Mouse (Mus musculus): Measurements from ENCODE around the gene Spx. TPM values are rescaled to one million over a fixed set of nuclear protein-coding genes. Genes with fewer than 3 reads are reported as not detected.

The Spx gene
- polyA plus RNA-seq (2015; fragmentation: Nextera tagmentation; extraction: Ambion mirVana), result 0.84 and 0.92 TPM in 2 replicates

DNA sequence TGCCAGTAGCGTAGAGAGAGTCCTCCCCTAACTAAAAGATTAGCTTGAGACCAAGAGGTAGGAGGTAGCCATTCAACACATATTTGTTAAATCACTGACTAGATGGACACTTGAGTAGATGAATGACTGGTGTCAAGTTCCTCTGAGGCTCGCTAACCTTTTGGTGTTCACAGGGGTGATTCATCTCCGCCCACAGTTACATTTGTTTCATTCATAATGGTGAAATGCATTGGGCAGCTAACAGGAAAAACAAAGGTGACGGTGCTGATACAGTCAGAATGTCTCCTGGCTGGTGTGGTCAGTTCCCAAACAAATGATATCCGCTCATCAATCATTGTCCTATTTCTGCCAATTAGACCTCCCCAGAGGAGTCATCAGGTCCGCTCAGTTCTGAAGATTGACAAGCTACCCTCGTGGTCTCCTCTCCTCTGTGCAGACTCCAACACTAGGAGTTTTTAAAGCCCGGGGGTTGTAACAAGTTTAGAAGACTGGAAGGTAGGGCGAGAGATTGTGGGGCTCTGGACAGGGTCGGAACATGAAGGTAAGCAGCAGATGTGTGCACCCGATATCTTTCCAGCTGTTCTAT, at the start of gene Spx:
Spx (plus strand) TSS at position 536 of the 586 bp plus-strand sequence.
- Histone ChIP-seq H3K9ac (no peak within 1 kb of the TSS), H3K36me3 (no peaks in the 10 kb centered on the region), H3K27ac (replicated peaks) (no peak within 1 kb of the TSS), H3K9me3 (replicated peaks) (no peaks in the 10 kb centered on the region), H3K4me3 (replicated peaks) (no peak within 1 kb of the TSS), H3K4me1 (peaks cover 5% of the 10 kb centered on the region), H3K27me3 (peaks cover 25% of the 10 kb centered on the region), H3K4me2 (replicated peaks) (no peak within 1 kb of the TSS)
- 72% methylated on average over 11 of the region's 11 CpGs for WGBS
- no peak for ATAC-seq (ENCODE audit: insufficient number of reproducible peaks, low FRiP score, low TSS enrichment, low read depth)

DNA sequence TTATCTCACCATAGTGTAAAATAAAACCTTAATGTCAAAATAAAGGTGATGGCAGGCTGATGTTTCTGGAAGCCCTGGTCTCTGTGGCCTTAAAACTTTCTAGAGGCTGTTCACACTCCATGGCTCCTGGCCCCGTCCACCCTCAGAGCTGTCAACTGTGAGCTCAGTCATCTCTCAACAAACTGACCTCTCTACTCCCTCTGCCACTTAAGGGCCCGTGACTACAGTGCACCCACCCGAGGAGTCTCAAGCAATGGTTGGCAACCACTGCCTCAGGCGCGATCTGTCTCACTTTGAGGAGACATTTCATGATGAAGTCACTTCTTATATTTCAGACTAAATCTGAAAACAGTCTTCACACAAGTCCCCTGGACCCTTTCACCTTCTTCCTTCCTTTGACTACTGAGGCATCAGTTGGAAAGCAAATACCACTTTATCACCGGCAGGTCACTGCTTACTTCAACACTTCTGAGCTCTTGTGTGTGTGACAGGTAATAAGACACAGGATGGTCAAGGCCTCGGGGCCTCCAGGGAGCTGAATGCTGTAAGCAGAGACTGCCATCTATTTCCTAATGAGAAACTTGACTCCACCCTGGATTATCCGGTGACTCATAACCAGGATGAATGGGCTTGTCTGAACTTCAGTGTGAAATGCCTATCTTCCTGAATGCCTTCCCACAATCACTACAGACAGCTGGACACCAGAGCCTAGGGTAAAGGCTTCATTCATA, 47.3 kb upstream of the Spx start:
- ATAC-seq (ENCODE audit: insufficient number of reproducible peaks, low FRiP score, low TSS enrichment, low read depth), result no peak
- 78% methylated on average over 8 of the region's 8 CpGs for WGBS
- no peak overlapping the region for H3K4me2 ChIP-seq (replicated peaks)
- no peaks in the 10 kb centered on the region for H3K9me3 ChIP-seq (replicated peaks)
- H3K27ac ChIP-seq (replicated peaks), result no peak overlapping the region
- H3K4me3 ChIP-seq (replicated peaks), result no peak overlapping the region
- no peaks in the 10 kb centered on the region for H3K27me3 ChIP-seq
- H3K4me1 ChIP-seq, result no peaks in the 10 kb centered on the region
- no peak overlapping the region for H3K9ac ChIP-seq
- peaks cover 62% of the 10 kb centered on the region for H3K36me3 ChIP-seq

DNA sequence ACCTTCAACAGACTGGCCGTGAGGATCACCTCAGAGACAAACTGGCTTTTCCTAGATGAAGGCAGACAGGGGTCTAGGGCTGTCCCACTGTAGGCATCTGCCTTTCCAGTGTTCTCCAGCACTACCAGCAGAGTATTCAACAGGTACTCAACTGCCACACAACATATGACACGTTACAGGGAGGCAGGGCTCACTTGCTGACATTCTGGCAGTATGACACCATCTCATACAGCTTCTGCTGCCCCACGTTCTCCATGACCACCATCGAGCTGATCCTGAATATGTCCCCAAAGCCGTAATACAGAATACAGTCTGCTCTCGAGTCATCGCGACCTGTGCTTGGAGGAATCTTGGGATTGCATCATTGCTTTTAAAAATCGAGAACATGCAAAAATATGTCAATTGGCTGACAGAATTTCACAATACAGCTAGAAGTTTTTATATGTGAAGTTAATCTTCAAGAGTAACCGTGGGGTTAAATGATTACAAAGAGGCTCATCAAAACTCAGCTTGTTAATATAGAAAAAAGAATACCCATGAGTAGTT, 46.7 kb upstream of the Spx start:
- peaks cover 61% of the 10 kb centered on the region for H3K36me3 ChIP-seq
- no peaks in the 10 kb centered on the region for H3K9me3 ChIP-seq (replicated peaks)
- no peak overlapping the region for H3K4me3 ChIP-seq (replicated peaks)
- no peak overlapping the region for H3K9ac ChIP-seq
- no peak overlapping the region for H3K4me2 ChIP-seq (replicated peaks)
- 85% methylated on average over 10 of the region's 10 CpGs for WGBS
- H3K27me3 ChIP-seq, result no peaks in the 10 kb centered on the region
- no peak for ATAC-seq (ENCODE audit: insufficient number of reproducible peaks, low FRiP score, low TSS enrichment, low read depth)
- no peak overlapping the region for H3K27ac ChIP-seq (replicated peaks)
- H3K4me1 ChIP-seq, result no peaks in the 10 kb centered on the region

DNA sequence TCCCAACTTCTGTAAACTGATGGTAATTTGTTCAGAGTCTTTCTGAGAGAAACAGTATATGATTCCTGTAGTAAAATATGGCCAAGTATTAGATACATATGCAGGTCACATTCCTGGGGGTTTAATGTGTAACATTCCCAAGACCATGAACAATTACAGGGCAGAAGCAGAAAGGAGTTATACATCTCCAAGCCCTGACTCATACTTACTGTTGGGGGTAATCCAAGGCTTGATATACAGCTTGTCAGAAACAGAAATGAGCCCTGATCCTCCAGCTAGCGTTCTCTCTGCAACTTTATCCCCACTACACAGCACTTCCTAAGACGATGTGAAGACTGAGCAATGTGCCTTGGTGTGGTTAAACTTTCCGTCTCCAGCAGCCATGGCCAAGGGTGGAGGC, 45.7 kb upstream of the Spx start:
- H3K9me3 ChIP-seq (replicated peaks), result no peaks in the 10 kb centered on the region
- H3K27me3 ChIP-seq, result no peaks in the 10 kb centered on the region
- no peaks in the 10 kb centered on the region for H3K4me1 ChIP-seq
- H3K36me3 ChIP-seq, result peaks cover 63% of the 10 kb centered on the region
- no peak for ATAC-seq (ENCODE audit: insufficient number of reproducible peaks, low FRiP score, low TSS enrichment, low read depth)
- no peak overlapping the region for H3K27ac ChIP-seq (replicated peaks)
- no peak overlapping the region for H3K4me2 ChIP-seq (replicated peaks)
- H3K9ac ChIP-seq, result no peak overlapping the region
- WGBS, result 82% methylated on average over 3 of the region's 3 CpGs
- H3K4me3 ChIP-seq (replicated peaks), result no peak overlapping the region

DNA sequence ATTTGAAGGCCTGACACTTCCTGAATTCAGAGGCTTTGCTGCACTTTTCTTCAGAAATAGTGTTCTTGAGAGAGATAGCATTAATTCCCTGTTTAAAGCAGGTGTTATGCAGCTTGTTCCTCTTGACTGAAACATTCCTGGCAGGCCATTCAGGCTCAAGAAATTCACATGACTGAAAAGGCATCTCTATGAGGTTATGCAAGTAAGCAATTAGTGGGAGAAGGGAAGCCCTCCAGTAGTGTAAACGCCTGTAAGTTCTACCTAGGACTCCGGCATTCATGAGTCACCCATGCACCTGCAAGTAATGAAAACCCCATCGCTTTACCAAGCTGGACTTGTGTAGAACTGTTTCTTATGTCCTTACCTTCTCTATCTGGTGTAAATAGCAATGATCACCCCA, 43.7 kb upstream of the Spx start:
- no peak overlapping the region for H3K27ac ChIP-seq (replicated peaks)
- no peak overlapping the region for H3K9ac ChIP-seq
- WGBS, result 87% methylated on average over 3 of the region's 3 CpGs
- no peak for ATAC-seq (ENCODE audit: insufficient number of reproducible peaks, low FRiP score, low TSS enrichment, low read depth)
- H3K4me1 ChIP-seq, result no peaks in the 10 kb centered on the region
- H3K36me3 ChIP-seq, result peaks cover 57% of the 10 kb centered on the region
- H3K4me2 ChIP-seq (replicated peaks), result no peak overlapping the region
- H3K4me3 ChIP-seq (replicated peaks), result no peak overlapping the region
- no peaks in the 10 kb centered on the region for H3K9me3 ChIP-seq (replicated peaks)
- H3K27me3 ChIP-seq, result no peaks in the 10 kb centered on the region

DNA sequence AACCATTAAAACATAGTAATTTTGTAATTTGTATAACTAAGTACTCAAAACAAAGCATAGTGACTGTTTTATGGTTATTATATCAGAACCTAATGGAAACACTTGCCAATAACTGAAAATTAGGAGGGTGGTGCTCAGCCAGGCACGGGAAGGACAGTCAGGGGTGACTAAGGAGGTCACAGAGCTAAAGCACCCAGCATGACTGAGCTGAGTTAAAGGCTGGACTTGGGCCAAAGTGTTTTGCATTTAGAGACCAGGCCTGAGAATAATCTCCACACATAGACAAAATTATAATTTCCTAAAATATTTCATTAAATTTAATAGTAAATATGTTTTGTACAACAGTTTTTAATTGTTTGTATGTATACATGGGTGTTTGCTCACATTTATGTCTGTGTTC, 36.2 kb upstream of the Spx start:
- no peak for ATAC-seq (ENCODE audit: insufficient number of reproducible peaks, low FRiP score, low TSS enrichment, low read depth)
- WGBS, result 75% methylated on average over 1 of the region's 1 CpGs

DNA sequence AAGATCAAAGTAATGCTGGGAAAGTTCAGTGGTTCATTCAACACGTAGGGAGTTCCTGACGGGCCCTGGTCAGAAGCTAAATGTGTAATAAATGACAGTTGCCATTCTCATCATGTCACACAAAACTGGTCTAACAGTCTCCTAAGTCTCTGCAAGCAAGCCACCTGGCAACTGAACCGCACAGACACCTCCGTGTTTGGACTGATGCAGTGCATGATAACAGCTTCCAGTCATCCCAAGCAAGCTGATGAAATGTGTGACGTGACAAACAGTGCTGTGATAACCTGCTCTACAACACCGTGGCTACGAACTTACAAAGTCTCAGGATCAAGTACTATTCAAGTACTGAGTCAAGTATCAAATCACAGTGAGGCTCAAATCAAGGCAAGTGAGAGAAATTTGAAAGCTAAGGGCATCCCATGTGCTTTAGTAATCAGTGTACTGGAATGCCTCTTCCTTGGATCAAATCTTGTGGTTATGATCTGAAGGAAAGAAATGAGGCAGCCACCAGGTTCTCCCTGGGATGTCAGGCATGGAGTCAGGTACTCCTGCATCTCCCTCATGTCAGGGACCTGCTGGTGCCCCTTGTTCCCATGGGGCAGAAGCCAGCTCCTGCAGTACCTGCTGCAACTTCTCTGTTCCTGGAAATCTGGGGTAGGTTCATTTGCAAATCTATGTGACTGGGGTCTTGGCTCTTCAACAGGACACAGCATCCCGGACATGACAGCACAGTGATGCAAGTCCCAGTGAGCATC, 34.5 kb upstream of the Spx start:
- H3K36me3 ChIP-seq, result peaks cover 19% of the 10 kb centered on the region
- H3K4me2 ChIP-seq (replicated peaks), result no peak overlapping the region
- no peaks in the 10 kb centered on the region for H3K4me1 ChIP-seq
- H3K27me3 ChIP-seq, result no peaks in the 10 kb centered on the region
- WGBS, result 82% methylated on average over 8 of the region's 8 CpGs
- no peak overlapping the region for H3K4me3 ChIP-seq (replicated peaks)
- H3K9ac ChIP-seq, result no peak overlapping the region
- no peak for ATAC-seq (ENCODE audit: insufficient number of reproducible peaks, low FRiP score, low TSS enrichment, low read depth)
- no peaks in the 10 kb centered on the region for H3K9me3 ChIP-seq (replicated peaks)
- no peak overlapping the region for H3K27ac ChIP-seq (replicated peaks)

More for the DNA sequence above, 36.2 kb upstream of the Spx start:
- no peak overlapping the region for H3K9ac ChIP-seq
- H3K27me3 ChIP-seq, result no peaks in the 10 kb centered on the region
- no peaks in the 10 kb centered on the region for H3K9me3 ChIP-seq (replicated peaks)
- H3K4me1 ChIP-seq, result no peaks in the 10 kb centered on the region
- no peak overlapping the region for H3K4me2 ChIP-seq (replicated peaks)
- no peak overlapping the region for H3K27ac ChIP-seq (replicated peaks)
- peaks cover 29% of the 10 kb centered on the region for H3K36me3 ChIP-seq
- no peak overlapping the region for H3K4me3 ChIP-seq (replicated peaks)

DNA sequence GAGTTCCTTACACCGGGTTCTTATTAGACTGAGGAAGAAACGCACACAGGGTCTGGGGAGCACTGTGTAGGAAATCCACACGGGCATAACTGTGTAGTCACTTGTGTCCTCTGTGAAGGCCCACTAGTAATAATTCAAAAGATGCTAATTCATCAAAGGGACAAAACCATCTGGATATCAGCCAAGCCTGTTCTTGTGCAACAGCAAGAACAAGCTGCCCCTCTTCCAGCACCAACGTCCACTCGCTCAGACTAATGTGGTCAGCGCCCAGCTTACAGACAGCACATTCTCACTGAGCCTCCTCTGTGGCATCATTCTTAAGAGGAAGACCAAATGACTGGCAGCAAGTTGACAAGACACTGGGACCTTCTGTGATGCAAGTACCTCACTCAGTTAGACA, 33.3 kb upstream of the Spx start:
- no peaks in the 10 kb centered on the region for H3K27me3 ChIP-seq
- no peak overlapping the region for H3K27ac ChIP-seq (replicated peaks)
- ATAC-seq (ENCODE audit: insufficient number of reproducible peaks, low FRiP score, low TSS enrichment, low read depth), result no peak
- no peaks in the 10 kb centered on the region for H3K9me3 ChIP-seq (replicated peaks)
- no peak overlapping the region for H3K4me3 ChIP-seq (replicated peaks)
- no peaks in the 10 kb centered on the region for H3K4me1 ChIP-seq
- H3K4me2 ChIP-seq (replicated peaks), result no peak overlapping the region
- H3K36me3 ChIP-seq, result peaks cover 14% of the 10 kb centered on the region
- no peak overlapping the region for H3K9ac ChIP-seq
- 91% methylated on average over 6 of the region's 6 CpGs for WGBS

DNA sequence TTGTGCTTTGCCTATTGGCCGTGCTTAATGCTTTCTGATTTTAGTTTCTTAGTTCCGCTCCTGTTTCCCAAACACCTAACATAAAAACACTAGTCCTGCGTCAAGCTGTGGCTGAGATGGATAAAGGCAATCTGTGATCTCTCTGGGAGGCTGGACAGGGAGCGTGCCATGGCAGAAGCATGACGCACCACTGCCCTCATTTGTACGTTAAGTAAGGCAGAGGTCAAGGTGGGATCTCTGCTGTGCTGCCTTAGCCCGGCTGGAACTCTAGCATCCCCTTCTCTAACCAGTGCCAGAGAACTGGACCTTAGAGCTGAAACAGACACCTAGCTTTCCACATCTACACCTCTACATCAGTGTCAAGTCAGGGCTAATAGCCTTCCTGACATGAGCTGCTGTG, 31.6 kb upstream of the Spx start:
- H3K4me1 ChIP-seq, result peaks cover 4% of the 10 kb centered on the region; the same call in 1 of the 2 replicates
- no peaks in the 10 kb centered on the region for H3K27me3 ChIP-seq
- H3K9ac ChIP-seq, result no peak overlapping the region
- ATAC-seq (ENCODE audit: insufficient number of reproducible peaks, low FRiP score, low TSS enrichment, low read depth), result no peak
- H3K4me2 ChIP-seq (replicated peaks), result no peak overlapping the region
- WGBS, result 86% methylated on average over 7 of the region's 7 CpGs
- H3K27ac ChIP-seq (replicated peaks), result no peak overlapping the region
- no peak overlapping the region for H3K4me3 ChIP-seq (replicated peaks)
- H3K9me3 ChIP-seq (replicated peaks), result no peaks in the 10 kb centered on the region
- H3K36me3 ChIP-seq, result peaks cover under 1% of the 10 kb centered on the region

DNA sequence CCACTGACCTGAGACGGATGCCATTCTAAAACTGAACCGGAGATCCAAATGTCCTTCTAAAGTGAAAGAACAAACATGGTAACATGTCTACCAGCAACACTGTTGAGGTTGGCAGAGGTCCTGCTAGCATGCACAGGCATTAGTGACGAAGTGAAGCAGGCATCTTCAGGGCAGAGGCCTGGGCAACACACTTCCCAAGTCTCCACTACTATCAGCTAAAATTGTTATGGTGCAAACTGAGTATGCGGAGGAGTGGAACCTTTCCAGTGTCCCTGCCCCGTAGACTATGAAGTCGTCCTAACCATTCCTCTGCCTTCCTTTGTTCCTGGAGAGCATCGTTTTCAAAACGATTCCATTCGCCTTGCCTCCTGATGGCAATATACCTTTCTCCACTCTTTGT, 28.7 kb upstream of the Spx start:
- peaks cover 20% of the 10 kb centered on the region for H3K4me1 ChIP-seq
- ATAC-seq (ENCODE audit: insufficient number of reproducible peaks, low FRiP score, low TSS enrichment, low read depth), result no peak
- H3K9me3 ChIP-seq (replicated peaks), result no peaks in the 10 kb centered on the region
- H3K36me3 ChIP-seq, result no peaks in the 10 kb centered on the region
- WGBS, result 92% methylated on average over 9 of the region's 9 CpGs
- H3K27me3 ChIP-seq, result no peaks in the 10 kb centered on the region
- no peak overlapping the region for H3K27ac ChIP-seq (replicated peaks)
- no peak overlapping the region for H3K4me3 ChIP-seq (replicated peaks)
- H3K4me2 ChIP-seq (replicated peaks), result no peak overlapping the region
- H3K9ac ChIP-seq, result no peak overlapping the region

DNA sequence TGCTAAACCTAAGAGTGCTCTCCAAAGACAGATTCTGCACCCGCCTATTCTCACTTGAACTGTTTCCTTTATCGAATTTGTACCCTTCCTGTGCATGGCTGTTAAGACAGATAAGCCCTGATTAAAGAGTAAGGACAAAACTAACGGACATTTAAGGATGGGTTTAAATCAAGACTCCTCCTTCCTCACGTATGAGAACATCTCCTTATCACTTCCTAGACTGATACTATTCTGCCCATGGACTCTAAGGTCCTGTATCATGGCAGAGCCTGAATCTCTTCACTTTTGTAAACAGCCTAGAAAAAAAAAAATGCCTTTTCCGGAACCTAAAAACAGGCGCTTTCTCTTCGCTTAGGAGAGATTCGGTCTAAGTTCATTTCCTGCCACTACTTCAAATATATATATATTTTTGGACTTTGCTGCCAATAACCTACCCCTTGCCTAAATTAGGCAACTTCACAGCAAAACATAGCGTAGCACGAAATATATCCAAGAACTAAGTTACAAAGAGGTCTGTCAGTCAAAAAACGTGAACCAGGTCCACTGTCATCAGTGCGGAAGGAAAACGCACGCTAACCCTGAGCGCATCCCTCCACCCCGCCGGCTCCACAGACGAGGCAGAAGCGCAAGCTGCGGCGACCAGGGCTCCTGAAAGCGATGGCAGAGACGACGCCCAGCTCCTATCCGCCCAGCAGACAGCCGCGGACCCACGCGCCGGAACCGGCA, 26.8 kb upstream of the Spx start:
- Histone ChIP-seq H3K4me3 (replicated peaks) (peak overlapping the region; percentile 83), H3K9me3 (replicated peaks) (no peaks in the 10 kb centered on the region), H3K27me3 (no peaks in the 10 kb centered on the region), H3K4me1 (peaks cover 20% of the 10 kb centered on the region), H3K9ac (peak overlapping the region; percentile 39), H3K4me2 (replicated peaks) (peak overlapping the region; percentile 65), H3K27ac (replicated peaks) (peak overlapping the region; percentile 68; the same call in 1 of the 2 replicates), H3K36me3 (no peaks in the 10 kb centered on the region)
- peak; percentile 66; the same call in 1 of the 2 replicates for ATAC-seq (ENCODE audit: insufficient number of reproducible peaks, low FRiP score, low TSS enrichment, low read depth)
- WGBS, result 5% methylated on average over 31 of the region's 31 CpGs

All from embryonic facial prominence, embryonic 15.5 days (tissue).